Mouse (Mus musculus) thymus, adult 2 months (tissue): ENCODE results near the gene Plxna4. TPM values are rescaled to one million over a fixed set of nuclear protein-coding genes. Genes with fewer than 3 reads are reported as not detected.

Source experiments
- DNase-seq: peaks from one replicate; pipeline ENCODE4 v3.0.0; 2021
- H3K27ac ChIP-seq: fragments of 200-500 bp; 2 replicates; pipeline ENCODE4 v1.5.1; 2012; ENCODE audit warnings: low read length, control low read depth; ENCODE audit not compliant: control insufficient read depth, insufficient read depth
- H3K27me3 ChIP-seq: fragments of 200-500 bp; 2 replicates; pipeline ENCODE4 v1.6.1; 2012; ENCODE audit warnings: mild to moderate bottlenecking, low read length, moderate library complexity, mixed read lengths; ENCODE audit not compliant: control insufficient read depth, insufficient read depth
- H3K36me3 ChIP-seq: fragments of 200-500 bp; 2 replicates; pipeline ENCODE4 v1.6.1; 2012; ENCODE audit warnings: mild to moderate bottlenecking, low read length, moderate library complexity; ENCODE audit not compliant: control insufficient read depth, insufficient read depth
- H3K4me1 ChIP-seq: fragments of 200-500 bp; replicated peaks from 2 replicates; pipeline ENCODE4 v1.6.1; 2012; ENCODE audit warnings: low read length; ENCODE audit not compliant: control insufficient read depth, insufficient read depth
- H3K4me3 ChIP-seq: fragments of 200-500 bp; 2 replicates; pipeline ENCODE4 v1.5.1; 2012; ENCODE audit warnings: mild to moderate bottlenecking, low read length, control low read depth, moderate library complexity; ENCODE audit not compliant: control insufficient read depth, insufficient read depth
- CTCF ChIP-seq: fragments of 200-500 bp; IDR thresholded peaks from 2 replicates; pipeline ENCODE4 v1.5.1; 2012; ENCODE audit warnings: mild to moderate bottlenecking, control low read depth, low read length, moderate library complexity, borderline replicate concordance; ENCODE audit not compliant: control insufficient read depth, poor library complexity, insufficient read depth; ENCODE audit errors: extremely low read depth
- POLR2A ChIP-seq: fragments of 200-500 bp; IDR thresholded peaks from 2 replicates; pipeline ENCODE4 v1.6.1; 2012; ENCODE audit warnings: mild to moderate bottlenecking, low read length, control low read depth, moderate library complexity; ENCODE audit not compliant: control insufficient read depth, poor library complexity, insufficient read depth; ENCODE audit errors: extremely low read depth
- WGBS: fragments of 180-500 bp; shearing (Covaris S2); methylation state at CpG from one replicate; pipeline ENCODE4 v1.1.7; 2018; 5-methylcytosine and 5-hydroxymethylcytosine counted together
- polyA plus RNA-seq: library from polyadenylated mRNA; depleted of rRNA; stranded (reverse); fragments of >200 nt; gene quantifications from 2 replicates; pipeline ENCODE4 v1.2.3, GENCODE M21; 2012

Plxna4 gene
- polyA plus RNA-seq, 1 experiment = 0.66 TPM

GRCm38 (mm10) chr6:32498106-32498505 lies 89.9 kb downstream of the Plxna4 start:
- Histone ChIP-seq H3K27ac (no peak overlapping the region), H3K36me3 (no peaks in the 10 kb centered on the region)
- WGBS = 95% methylated on average over 5 of the region's 5 CpGs

GRCm38 (mm10) chr6:32496109-32496508 lies 91.9 kb downstream of the Plxna4 start:
- no peaks in the 10 kb centered on the region for H3K4me1 ChIP-seq
- H3K4me3 ChIP-seq = no peak overlapping the region
- H3K27ac ChIP-seq = no peak overlapping the region
- no peaks in the 10 kb centered on the region for H3K36me3 ChIP-seq
- H3K27me3 ChIP-seq = no peaks in the 10 kb centered on the region
- TF ChIP-seq POLR2A = no peak
- no peak for TF ChIP-seq CTCF
- DNase-seq = no peak
- WGBS = 88% methylated on average over 4 of the region's 4 CpGs

More at GRCm38 (mm10) chr6:32498106-32498505, 89.9 kb downstream of the Plxna4 start:
- no peak for TF ChIP-seq POLR2A
- DNase-seq = no peak
- H3K4me3 ChIP-seq = no peak overlapping the region
- no peaks in the 10 kb centered on the region for H3K27me3 ChIP-seq
- H3K4me1 ChIP-seq = no peaks in the 10 kb centered on the region

DNA sequence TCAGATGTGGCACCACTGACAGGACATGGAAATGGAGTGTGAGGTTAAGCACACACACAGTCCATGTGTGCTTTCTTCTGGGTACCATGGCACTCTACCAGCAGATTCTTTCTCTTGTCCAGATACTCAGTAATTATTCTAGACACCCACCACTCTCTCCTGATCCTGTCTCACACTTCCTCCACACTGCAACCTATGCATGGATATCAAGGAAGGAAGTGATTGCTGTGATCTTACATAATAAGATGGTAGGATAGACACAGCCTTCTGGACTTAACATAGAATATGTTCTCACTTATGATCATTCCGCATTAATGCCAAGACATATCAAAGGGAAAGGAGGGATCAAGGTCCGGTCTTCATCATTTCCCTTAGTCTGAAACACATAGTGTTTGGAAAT lies 92.5 kb downstream of the Plxna4 start:
- H3K27ac ChIP-seq = no peak overlapping the region
- no peaks in the 10 kb centered on the region for H3K4me1 ChIP-seq
- no peaks in the 10 kb centered on the region for H3K27me3 ChIP-seq
- TF ChIP-seq POLR2A = no peak
- no peak for TF ChIP-seq CTCF
- H3K36me3 ChIP-seq = no peaks in the 10 kb centered on the region
- 98% methylated on average over 2 of the region's 2 CpGs for WGBS
- no peak for DNase-seq
- no peak overlapping the region for H3K4me3 ChIP-seq

DNA sequence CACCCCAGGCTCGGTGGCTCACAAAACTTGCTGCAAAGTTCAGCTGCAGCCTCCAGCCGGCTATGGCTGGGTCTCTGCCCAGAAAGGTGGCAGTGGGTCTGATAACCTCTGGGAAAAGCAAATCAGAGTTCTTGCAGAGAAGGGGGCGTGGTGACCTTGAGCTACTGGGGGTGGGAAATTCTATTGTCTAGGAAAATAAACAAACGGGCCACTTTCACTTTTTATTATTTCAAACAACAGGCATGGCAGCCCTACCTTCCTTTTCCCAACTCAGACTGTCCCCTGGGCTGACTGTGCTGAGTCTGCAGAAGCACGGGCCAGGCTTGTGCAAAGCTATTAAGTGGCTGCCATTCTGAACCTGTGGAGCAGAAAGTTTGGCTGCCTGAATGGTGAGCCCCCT lies 94.4 kb downstream of the Plxna4 start:
- Histone ChIP-seq H3K27me3 (no peaks in the 10 kb centered on the region), H3K36me3 (no peaks in the 10 kb centered on the region), H3K4me3 (no peak overlapping the region), H3K4me1 (no peaks in the 10 kb centered on the region), H3K27ac (no peak overlapping the region)
- WGBS = 75% methylated on average over 5 of the region's 5 CpGs
- no peak for DNase-seq
- no peak for TF ChIP-seq CTCF

DNA sequence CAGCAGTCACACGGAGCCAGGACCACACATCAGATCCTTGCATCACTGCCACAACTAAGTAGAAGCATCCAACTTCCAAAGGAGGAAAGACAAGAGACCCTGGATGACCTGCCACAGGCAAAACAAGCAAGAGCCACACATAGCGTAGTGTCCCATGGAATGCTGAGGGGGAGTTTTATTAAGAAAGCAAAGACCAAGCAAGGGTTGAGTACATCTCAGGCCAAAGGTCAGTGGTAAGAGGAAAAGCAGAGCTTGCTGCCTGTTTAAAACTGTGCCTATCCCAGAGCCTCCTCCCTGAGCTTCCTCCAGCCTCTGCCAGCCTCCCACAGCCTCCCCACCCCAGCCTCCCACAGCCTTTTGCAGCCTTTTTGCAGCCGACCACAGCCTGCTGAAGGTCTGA lies 100.9 kb downstream of the Plxna4 start:
- no peaks in the 10 kb centered on the region for H3K4me1 ChIP-seq

GRCm38 (mm10) chr6:32482469-32482868 lies 105.5 kb downstream of the Plxna4 start:
- Histone ChIP-seq H3K27ac (no peak overlapping the region), H3K4me1 (no peaks in the 10 kb centered on the region), H3K36me3 (no peaks in the 10 kb centered on the region), H3K4me3 (no peak overlapping the region), H3K27me3 (no peaks in the 10 kb centered on the region)
- TF ChIP-seq POLR2A = no peak
- no peak for TF ChIP-seq CTCF
- WGBS = 72% methylated on average over 4 of the region's 4 CpGs
- DNase-seq = no peak

More for the DNA sequence above, 100.9 kb downstream of the Plxna4 start:
- 78% methylated on average over 3 of the region's 3 CpGs for WGBS
- H3K27ac ChIP-seq = no peak overlapping the region
- no peak overlapping the region for H3K4me3 ChIP-seq
- DNase-seq = no peak
- H3K27me3 ChIP-seq = no peaks in the 10 kb centered on the region
- no peak for TF ChIP-seq CTCF
- no peak for TF ChIP-seq POLR2A
- no peaks in the 10 kb centered on the region for H3K36me3 ChIP-seq

DNA sequence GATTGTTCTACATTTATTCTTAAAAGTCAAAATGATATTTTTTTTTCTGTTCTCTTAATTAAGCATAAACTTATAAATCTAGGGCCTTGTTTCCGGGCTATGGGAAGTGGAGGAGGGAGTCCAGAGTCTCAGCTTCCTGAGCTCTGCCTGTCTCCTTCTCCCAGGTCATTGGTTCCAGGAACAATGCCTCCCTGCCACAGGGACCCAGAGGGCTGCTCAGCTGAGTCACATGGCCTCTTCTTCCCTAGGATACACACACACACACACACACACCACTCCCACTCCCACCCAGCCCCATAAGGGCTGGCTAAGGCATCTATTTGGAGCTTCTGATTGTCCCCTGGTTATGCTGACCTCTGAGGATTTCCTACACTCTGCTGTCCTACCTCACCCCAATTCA lies 107.3 kb downstream of the Plxna4 start:
- WGBS = 100% methylated on average over 1 of the region's 1 CpGs
- Histone ChIP-seq H3K4me3 (no peak overlapping the region), H3K27ac (no peak overlapping the region), H3K27me3 (no peaks in the 10 kb centered on the region), H3K36me3 (no peaks in the 10 kb centered on the region), H3K4me1 (no peaks in the 10 kb centered on the region)
- TF ChIP-seq CTCF (no peak), POLR2A (no peak)
- DNase-seq = no peak
